Mouse (Mus musculus) liver, embryonic 12.5 days (tissue): ENCODE data around the gene Cyp2c65. TPM values are rescaled to one million over a fixed set of nuclear protein-coding genes. Genes with fewer than 3 reads are reported as not detected.
"Not testable (repeated sequence)": the region's sequence is repeated elsewhere in the genome, so short reads cannot be mapped to it uniquely, and the experiment has no call there.

Experiments
- ATAC-seq: fragments of 200-750 bp; cut with Nextera tagmentation; 2 replicates; pipeline ENCODE4 v1.8.0; 2017; ENCODE audit warnings: moderate number of reproducible peaks, mild to moderate bottlenecking, moderate library complexity
- H3K27ac ChIP-seq: fragments of 300-500 bp; sonication (generic); 2 replicates; pipeline ENCODE4 v1.5.1; 2016; ENCODE audit warnings: mild to moderate bottlenecking
- H3K27me3 ChIP-seq: fragments of 300-500 bp; sonication (generic); replicated peaks from 2 replicates; pipeline ENCODE4 v1.6.1; 2016; ENCODE audit warnings: mild to moderate bottlenecking, moderate library complexity
- H3K36me3 ChIP-seq: fragments of 300-500 bp; sonication (generic); 2 replicates; pipeline ENCODE4 v1.6.1; 2016; ENCODE audit warnings: mild to moderate bottlenecking, moderate library complexity
- H3K4me1 ChIP-seq: fragments of 300-500 bp; sonication (generic); 2 replicates; pipeline ENCODE4 v1.6.1; 2016
- H3K4me2 ChIP-seq: fragments of 300-500 bp; sonication (generic); 2 replicates; pipeline ENCODE4 v1.6.1; 2016; ENCODE audit warnings: mild to moderate bottlenecking, moderate library complexity
- H3K4me3 ChIP-seq: fragments of 300-500 bp; sonication (generic); 2 replicates; pipeline ENCODE4 v1.5.1; 2016; ENCODE audit warnings: mild to moderate bottlenecking, moderate library complexity
- H3K9ac ChIP-seq: fragments of 300-500 bp; sonication (generic); 2 replicates; pipeline ENCODE4 v1.6.1; 2016; ENCODE audit warnings: mild to moderate bottlenecking, moderate library complexity
- H3K9me3 ChIP-seq: fragments of 300-500 bp; sonication (generic); replicated peaks from 2 replicates; pipeline ENCODE4 v1.6.1; 2016; ENCODE audit warnings: mild to moderate bottlenecking, moderate library complexity
- WGBS: fragments of 180-500 bp; shearing (Covaris S2); methylation state at CpG from one replicate; pipeline ENCODE4 v1.1.7; 2016; ENCODE audit not compliant: insufficient replicate concordance; 5-methylcytosine and 5-hydroxymethylcytosine counted together
- polyA plus RNA-seq: library from polyadenylated mRNA; unstranded; fragments of >200 nt; fragmentation: Nextera tagmentation; extraction: Ambion mirVana; gene quantifications from 2 replicates; pipeline ENCODE4 v1.2.1, GENCODE M21; 2016

Cyp2c65 gene
- polyA plus RNA-seq: not detected in 2 replicates

DNA sequence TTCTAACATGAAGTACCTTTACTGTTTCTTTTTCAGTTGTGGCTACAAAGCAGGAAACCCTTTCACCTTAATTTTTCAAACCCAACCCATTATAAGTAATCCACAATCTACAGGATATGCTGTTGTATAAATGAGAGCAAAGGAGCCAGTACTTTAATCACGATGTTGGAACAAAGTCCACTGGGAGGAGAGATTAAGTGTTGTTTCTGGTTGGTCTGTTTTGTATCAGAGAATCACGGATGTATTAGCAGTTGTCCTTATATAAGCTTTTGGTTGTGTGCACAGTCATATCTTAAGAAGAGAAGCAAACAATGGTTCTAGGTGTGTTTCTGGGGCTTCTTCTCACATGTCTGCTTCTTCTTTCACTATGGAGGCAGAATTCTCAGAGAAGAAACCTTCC, at the start of gene Cyp2c65:
Cyp2c65 (plus strand) TSS at position 297 of the 400 bp plus-strand sequence.
- Histone ChIP-seq H3K4me2 (no peak within 1 kb of the TSS), H3K27ac (no peak within 1 kb of the TSS), H3K9me3 (0 out of 2 replicates have a peak, but pooled peaks cover 6% of the 10 kb centered on the region), H3K4me3 (no peak within 1 kb of the TSS), H3K9ac (no peak within 1 kb of the TSS), H3K36me3 (no peaks in the 10 kb centered on the region), H3K27me3 (no peaks in the 10 kb centered on the region), H3K4me1 (no peaks in the 10 kb centered on the region)
- no peak for ATAC-seq
- WGBS: 59% methylated on average over 2 of the region's 2 CpGs

DNA sequence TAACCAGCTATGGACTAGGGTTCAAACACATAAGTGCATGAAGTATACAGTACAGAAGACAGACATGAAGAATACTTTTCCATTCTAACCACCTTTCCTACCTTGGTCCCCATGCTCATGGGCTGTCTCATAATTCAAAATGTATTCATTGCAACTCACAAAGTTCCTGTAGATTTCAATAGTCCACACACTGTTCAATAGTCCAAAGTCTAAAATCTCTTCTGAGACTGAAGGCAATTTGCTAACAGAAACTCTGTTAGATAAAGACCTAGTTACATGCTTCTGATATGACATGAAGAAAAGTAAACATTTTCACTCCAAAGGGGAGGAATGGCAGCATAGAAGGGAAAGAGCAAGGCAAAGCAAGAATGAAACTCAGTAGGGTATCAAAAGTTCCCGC, 2.9 kb upstream of the Cyp2c65 start:
- ATAC-seq: no peak
- Histone ChIP-seq H3K4me2 (no peak overlapping the region), H3K27ac (no peak overlapping the region), H3K4me3 (no peak overlapping the region), H3K9me3 (no peaks in the 10 kb centered on the region), H3K36me3 (no peaks in the 10 kb centered on the region), H3K4me1 (no peaks in the 10 kb centered on the region), H3K9ac (no peak overlapping the region), H3K27me3 (no peaks in the 10 kb centered on the region)
- 84% methylated on average over 1 of the region's 1 CpGs for WGBS

DNA sequence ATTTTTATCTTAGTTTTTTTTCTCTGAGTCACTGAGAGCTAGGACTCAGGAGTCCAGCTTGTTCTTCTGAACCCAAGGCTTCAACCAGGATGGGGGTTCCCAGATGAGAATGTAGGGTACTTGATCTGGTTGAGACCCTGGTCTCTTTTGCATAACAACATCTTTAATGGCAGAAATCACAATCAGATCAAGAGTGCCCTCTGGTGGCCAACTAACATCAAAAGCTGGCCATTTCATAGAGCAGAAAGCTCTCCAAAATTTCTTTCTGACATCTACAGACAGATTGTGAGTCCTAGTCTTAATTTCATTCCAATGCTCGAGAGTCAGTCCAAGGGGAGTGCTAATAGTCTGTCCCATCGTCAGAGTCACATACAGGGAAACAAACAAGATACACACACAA, 38.0 kb downstream of the Cyp2c65 start:
- H3K4me1 ChIP-seq, H3K27ac ChIP-seq, H3K4me2 ChIP-seq, H3K4me3 ChIP-seq, H3K27me3 ChIP-seq, ATAC-seq, H3K9ac ChIP-seq, H3K36me3 ChIP-seq: not testable (repeated sequence)
- 54% methylated on average over 2 of the region's 2 CpGs for WGBS
- H3K9me3 ChIP-seq: peaks cover 22% of the 10 kb centered on the region

DNA sequence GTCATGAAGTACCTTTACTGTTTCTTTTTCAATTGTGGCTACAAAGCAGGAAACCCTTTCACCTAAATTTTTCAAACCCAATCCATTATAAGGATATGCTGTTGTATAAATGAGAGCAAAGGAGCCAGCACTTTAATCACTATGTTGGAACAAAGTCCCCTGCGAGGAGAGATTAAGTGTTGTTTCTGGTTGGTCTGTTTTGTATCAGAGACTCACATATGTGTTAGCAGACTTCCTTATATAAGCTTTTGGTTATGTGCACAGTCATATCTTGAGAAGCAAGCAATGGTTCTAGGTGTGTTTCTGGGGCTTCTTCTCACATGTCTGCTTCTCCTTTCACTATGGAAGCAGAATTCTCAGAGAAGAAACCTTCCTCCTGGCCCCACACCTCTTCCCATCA, 52.8 kb downstream of the Cyp2c65 start, which contains the start of gene Cyp2c66:
Cyp2c66 (plus strand) TSS at position 255 of the 400 bp plus-strand sequence.
- no peak within 1 kb of the TSS for H3K27ac ChIP-seq
- 61% methylated on average over 1 of the region's 1 CpGs for WGBS
- ATAC-seq: no peak

More for the DNA sequence above, 52.8 kb downstream of the Cyp2c65 start, which contains the start of gene Cyp2c66:
- Histone ChIP-seq H3K36me3 (no peaks in the 10 kb centered on the region), H3K9me3 (no peaks in the 10 kb centered on the region), H3K4me1 (no peaks in the 10 kb centered on the region), H3K27me3 (no peaks in the 10 kb centered on the region), H3K9ac (no peak within 1 kb of the TSS), H3K4me3 (no peak within 1 kb of the TSS), H3K4me2 (no peak within 1 kb of the TSS)

Other genes with a start within 250 kb of the Cyp2c65 start
- gene Noc3l, start 241.8 kb upstream of the Cyp2c65 start, polyA plus RNA-seq: 8.1 and 8.3 TPM in 2 replicates
- gene Tbc1d12, start 224.4 kb upstream of the Cyp2c65 start, polyA plus RNA-seq: 2.0 and 2.3 TPM in 2 replicates
- 44.5 and 45.8 TPM in 2 replicates for gene Hells, start 130.1 kb upstream of the Cyp2c65 start, polyA plus RNA-seq
- gene Cyp2c55, start 54.0 kb upstream of the Cyp2c65 start, polyA plus RNA-seq: not detected in 2 replicates
- gene Cyp2c66, start 52.9 kb downstream of the Cyp2c65 start, polyA plus RNA-seq: not detected in 2 replicates
- not detected in 2 replicates for gene Cyp2c29, start 208.4 kb downstream of the Cyp2c65 start, polyA plus RNA-seq